Mouse (Mus musculus): ENCODE results near the gene Dlg4. TPM values are rescaled to one million over a fixed set of nuclear protein-coding genes. Genes with fewer than 3 reads are reported as not detected.

Gene Dlg4
- polyA plus RNA-seq, 1 experiment = 19.4 TPM

DNA sequence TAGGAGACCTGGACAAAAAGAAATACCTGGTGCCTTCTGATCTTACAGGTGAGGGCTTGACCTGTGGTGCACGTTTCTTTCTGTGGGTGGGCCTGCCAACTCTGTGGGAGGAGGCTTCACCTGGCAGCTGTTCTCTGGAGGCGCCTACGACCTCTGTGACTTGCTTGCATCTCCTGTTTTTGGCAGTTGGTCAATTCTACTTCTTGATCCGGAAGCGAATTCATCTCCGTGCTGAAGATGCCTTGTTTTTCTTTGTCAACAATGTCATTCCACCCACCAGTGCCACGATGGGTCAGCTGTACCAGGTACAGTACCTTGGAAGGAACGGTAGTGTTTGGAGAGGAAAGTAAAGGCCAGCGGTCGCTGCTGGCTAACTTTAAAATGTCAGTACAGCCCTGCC lies 24.3 kb upstream of the Dlg4 start:
- Histone ChIP-seq H3K4me1 (ENCODE audit: control insufficient read depth, insufficient read depth, low read length) (peaks cover 2% of the 10 kb centered on the region; the same call in 1 of the 2 replicates), H3K27ac (ENCODE audit: control insufficient read depth, insufficient read depth, low read depth, low read length, poor library complexity) (no peak overlapping the region), H3K4me3 (replicated peaks; ENCODE audit: control insufficient read depth, low read depth, low read length) (peak overlapping the region; percentile 53)
- no peak for TF ChIP-seq POLR2A (IDR thresholded peaks at IDR 0.05; ENCODE audit: borderline replicate concordance, control insufficient read depth, low read depth, low read length)
- TF ChIP-seq CTCF (IDR thresholded peaks at IDR 0.05; ENCODE audit: control insufficient read depth, insufficient read depth, low read length) = no peak
- 74% methylated on average over 10 of the region's 10 CpGs for WGBS

DNA sequence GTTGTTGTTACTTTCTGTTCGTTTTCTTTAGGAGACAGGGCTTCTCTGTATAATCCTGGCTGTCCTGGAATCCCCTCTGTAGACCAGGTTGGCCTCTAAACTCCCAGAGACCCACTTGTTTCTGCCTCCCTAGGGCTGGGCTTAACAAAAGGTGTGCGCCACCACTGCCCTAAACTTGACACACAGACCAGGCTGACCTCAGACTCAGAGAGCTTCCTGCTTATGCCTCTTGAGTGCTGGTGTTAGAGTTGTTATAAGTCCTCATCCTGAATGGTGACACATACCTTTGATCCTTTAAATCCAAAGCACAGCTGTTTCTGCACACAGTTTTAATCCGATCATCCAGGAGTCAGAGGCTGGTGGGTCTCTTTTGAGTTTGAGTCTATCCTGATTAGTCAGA lies 23.8 kb upstream of the Dlg4 start:
- no peak overlapping the region for H3K27ac ChIP-seq (ENCODE audit: control insufficient read depth, insufficient read depth, low read depth, low read length, poor library complexity)
- 88% methylated on average over 3 of the region's 3 CpGs for WGBS
- no peak overlapping the region for H3K4me3 ChIP-seq (replicated peaks; ENCODE audit: control insufficient read depth, low read depth, low read length)
- TF ChIP-seq POLR2A (IDR thresholded peaks at IDR 0.05; ENCODE audit: borderline replicate concordance, control insufficient read depth, low read depth, low read length) = no peak
- TF ChIP-seq CTCF (IDR thresholded peaks at IDR 0.05; ENCODE audit: control insufficient read depth, insufficient read depth, low read length) = no peak
- H3K4me1 ChIP-seq (ENCODE audit: control insufficient read depth, insufficient read depth, low read length) = peaks cover 2% of the 10 kb centered on the region; the same call in 1 of the 2 replicates

GRCm38 (mm10) chr11:69994401-69995090 lies 22.2 kb upstream of the Dlg4 start:
- no peak overlapping the region for H3K4me3 ChIP-seq (replicated peaks; ENCODE audit: control insufficient read depth, low read depth, low read length)

GRCm38 (mm10) chr11:69995391-69995960 lies 21.3 kb upstream of the Dlg4 start, which contains the start of gene Phf23:
TSS of gene Phf23 (plus strand) at chr11:69995777.
- peak within 1 kb of the TSS; percentile 89 for H3K4me3 ChIP-seq (replicated peaks; ENCODE audit: control insufficient read depth, low read depth, low read length)
- WGBS = 2% methylated on average over 35 of the region's 36 CpGs
- peak within 1 kb of the TSS; percentile 98 for H3K27ac ChIP-seq (ENCODE audit: control insufficient read depth, insufficient read depth, low read depth, low read length, poor library complexity)
- peak; percentile 43; the same call in 1 of the 2 replicates for TF ChIP-seq POLR2A (IDR thresholded peaks at IDR 0.05; ENCODE audit: borderline replicate concordance, control insufficient read depth, low read depth, low read length)
- TF ChIP-seq CTCF (IDR thresholded peaks at IDR 0.05; ENCODE audit: control insufficient read depth, insufficient read depth, low read length) = peak; percentile 30; the same call in 1 of the 2 replicates
- peaks cover 2% of the 10 kb centered on the region; the same call in 1 of the 2 replicates for H3K4me1 ChIP-seq (ENCODE audit: control insufficient read depth, insufficient read depth, low read length)

More at GRCm38 (mm10) chr11:69994401-69995090, 22.2 kb upstream of the Dlg4 start:
- no peak overlapping the region for H3K27ac ChIP-seq (ENCODE audit: control insufficient read depth, insufficient read depth, low read depth, low read length, poor library complexity)
- WGBS = 80% methylated on average over 11 of the region's 11 CpGs
- peaks cover 2% of the 10 kb centered on the region; the same call in 1 of the 2 replicates for H3K4me1 ChIP-seq (ENCODE audit: control insufficient read depth, insufficient read depth, low read length)
- TF ChIP-seq POLR2A (IDR thresholded peaks at IDR 0.05; ENCODE audit: borderline replicate concordance, control insufficient read depth, low read depth, low read length) (no peak), CTCF (IDR thresholded peaks at IDR 0.05; ENCODE audit: control insufficient read depth, insufficient read depth, low read length) (no peak)

GRCm38 (mm10) chr11:69996161-69997061 lies 20.3 kb upstream of the Dlg4 start:
- H3K4me1 ChIP-seq (ENCODE audit: control insufficient read depth, insufficient read depth, low read length) = peaks cover 4% of the 10 kb centered on the region
- WGBS = under 1% methylated on average over 66 of the region's 66 CpGs
- no peak for TF ChIP-seq POLR2A (IDR thresholded peaks at IDR 0.05; ENCODE audit: borderline replicate concordance, control insufficient read depth, low read depth, low read length)
- no peak for TF ChIP-seq CTCF (IDR thresholded peaks at IDR 0.05; ENCODE audit: control insufficient read depth, insufficient read depth, low read length)
- peak overlapping the region; percentile 89 for H3K4me3 ChIP-seq (replicated peaks; ENCODE audit: control insufficient read depth, low read depth, low read length)
- H3K27ac ChIP-seq (ENCODE audit: control insufficient read depth, insufficient read depth, low read depth, low read length, poor library complexity) = peak overlapping the region; percentile 98

DNA sequence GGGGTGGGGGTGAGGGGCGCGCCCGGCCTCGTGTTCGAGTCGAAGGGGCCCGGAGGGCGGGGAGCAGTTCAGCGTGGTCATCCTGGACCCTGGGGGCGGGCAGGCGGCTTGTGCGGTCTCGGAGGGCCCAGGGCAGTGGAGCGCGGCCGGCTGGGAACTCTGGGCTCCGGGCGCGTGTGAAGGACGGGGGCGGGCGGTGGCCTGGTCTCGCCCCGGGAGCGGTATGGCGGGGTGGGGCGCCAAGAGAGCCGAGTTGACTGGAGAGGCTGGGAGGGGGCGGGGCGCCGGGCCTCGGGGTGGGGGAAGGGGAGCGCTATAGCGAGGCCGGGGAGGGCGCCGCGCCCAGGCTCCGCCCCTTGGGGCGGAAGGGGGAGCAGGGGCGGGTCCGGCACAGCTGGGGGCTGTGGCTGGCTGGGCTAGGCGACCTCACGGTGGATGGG lies 19.7 kb upstream of the Dlg4 start:
- TF ChIP-seq CTCF (IDR thresholded peaks at IDR 0.05; ENCODE audit: control insufficient read depth, insufficient read depth, low read length) (no peak), POLR2A (IDR thresholded peaks at IDR 0.05; ENCODE audit: borderline replicate concordance, control insufficient read depth, low read depth, low read length) (peak; percentile 56; the same call in 1 of the 2 replicates)
- H3K4me3 ChIP-seq (replicated peaks; ENCODE audit: control insufficient read depth, low read depth, low read length) = peak overlapping the region; percentile 89
- H3K4me1 ChIP-seq (ENCODE audit: control insufficient read depth, insufficient read depth, low read length) = peaks cover 4% of the 10 kb centered on the region
- WGBS = 2% methylated on average over 41 of the region's 44 CpGs
- H3K27ac ChIP-seq (ENCODE audit: control insufficient read depth, insufficient read depth, low read depth, low read length, poor library complexity) = peak overlapping the region; percentile 98

GRCm38 (mm10) chr11:69998567-69999491 lies 17.9 kb upstream of the Dlg4 start:
- WGBS = 83% methylated on average over 27 of the region's 27 CpGs

More at GRCm38 (mm10) chr11:69998567-69999491, 17.9 kb upstream of the Dlg4 start:
- Histone ChIP-seq H3K4me1 (ENCODE audit: control insufficient read depth, insufficient read depth, low read length) (peaks cover 2% of the 10 kb centered on the region), H3K27ac (ENCODE audit: control insufficient read depth, insufficient read depth, low read depth, low read length, poor library complexity) (peak overlapping the region; percentile 1; the same call in 1 of the 2 replicates), H3K4me3 (replicated peaks; ENCODE audit: control insufficient read depth, low read depth, low read length) (no peak overlapping the region)
- TF ChIP-seq POLR2A (IDR thresholded peaks at IDR 0.05; ENCODE audit: borderline replicate concordance, control insufficient read depth, low read depth, low read length) (no peak), CTCF (IDR thresholded peaks at IDR 0.05; ENCODE audit: control insufficient read depth, insufficient read depth, low read length) (0 out of 2 replicates have a peak, but pooled peaks have one; percentile 15)
